Mouse (Mus musculus) MEL-GATA-1-ER (cell line): ENCODE data around the gene Pml.

Experiments
- DNase-seq: peaks from one replicate; pipeline ENCODE4 v3.0.0-alpha.2; 2012; ENCODE audit warnings: low read depth; ENCODE audit errors: extremely low read depth

Pml gene

GRCm38 (mm10) chr9:58241780-58242485 lies 7.7 kb downstream of the Pml start:
- no peak for DNase-seq

GRCm38 (mm10) chr9:58234502-58235015 lies 15.0 kb downstream of the Pml start:
- no peak for DNase-seq

- DNase-seq, result no peak
These were observed 17.2 kb downstream of the Pml start for GRCm38 (mm10) chr9:58232374-58232773.

GRCm38 (mm10) chr9:58231746-58232145 lies 17.8 kb downstream of the Pml start:
- no peak for DNase-seq

- no peak for DNase-seq
These were observed 20.7 kb downstream of the Pml start for GRCm38 (mm10) chr9:58228777-58229466.

- no peak for DNase-seq
These were observed 23.4 kb downstream of the Pml start for GRCm38 (mm10) chr9:58225915-58226913.

- DNase-seq, result no peak
These were observed 25.2 kb downstream of the Pml start for GRCm38 (mm10) chr9:58224356-58224755.

- no peak for DNase-seq
These were observed 29.2 kb downstream of the Pml start for GRCm38 (mm10) chr9:58220218-58220903.

- no peak for DNase-seq
These were observed 31.0 kb downstream of the Pml start for GRCm38 (mm10) chr9:58218539-58218938.

GRCm38 (mm10) chr9:58216402-58216801 lies 33.2 kb downstream of the Pml start:
- DNase-seq, result no peak

GRCm38 (mm10) chr9:58214519-58215180 lies 34.9 kb downstream of the Pml start:
- DNase-seq, result no peak

GRCm38 (mm10) chr9:58213865-58214264 lies 35.7 kb downstream of the Pml start:
- DNase-seq, result peak; percentile 68

- DNase-seq, result no peak
These were observed 36.2 kb downstream of the Pml start for GRCm38 (mm10) chr9:58213377-58213776.

- no peak for DNase-seq
These were observed 39.3 kb downstream of the Pml start for GRCm38 (mm10) chr9:58210304-58210627.

- DNase-seq, result no peak
These were observed 39.9 kb downstream of the Pml start for GRCm38 (mm10) chr9:58209462-58210303.

GRCm38 (mm10) chr9:58206013-58206412 lies 43.6 kb downstream of the Pml start:
- no peak for DNase-seq

- peak; percentile 54 for DNase-seq
These were observed 45.1 kb downstream of the Pml start for GRCm38 (mm10) chr9:58204448-58205000.

- DNase-seq, result peak; percentile 47
These were observed 45.8 kb downstream of the Pml start, which contains the start of the genes Islr and Islr2 for GRCm38 (mm10) chr9:58203516-58204447. Gene Islr (minus strand): TSS chr9:58204306. Gene Islr2 (minus strand): TSS chr9:58204319.
